ENCODE assay signal across 24 mouse cellular contexts in the genomic region with DNA sequence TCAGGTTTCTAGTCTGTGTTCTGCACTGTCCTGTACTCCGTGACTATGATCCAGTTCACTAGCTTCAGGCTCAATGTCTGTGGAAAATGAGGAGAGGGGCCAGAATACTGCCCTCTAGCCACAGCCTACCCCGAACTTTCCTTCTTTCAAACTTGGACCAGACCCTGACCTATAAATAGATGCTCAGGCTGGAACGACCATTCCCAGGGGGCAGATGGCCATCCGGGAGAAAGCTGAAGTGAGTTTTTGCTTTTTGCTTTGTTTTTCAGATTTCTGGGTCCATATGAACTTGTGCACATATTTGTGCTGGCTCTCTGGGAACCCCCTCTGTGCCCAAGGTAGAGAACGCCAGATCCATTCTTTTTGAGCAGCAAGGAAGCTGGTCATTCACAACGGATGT. TPM values are rescaled to one million over a fixed set of nuclear protein-coding genes. Genes with fewer than 3 reads are reported as not detected.
A peak's percentile ranks its signal among the peaks of the same experiment; 100 is the strongest.
DNase-seq lines count a peak whose midpoint lies in the region; ATAC-seq and TF ChIP-seq lines count a peak whose summit lies in the region.
"Had no signal": no experiment of that assay in that cellular context is flagged by ENCODE, and none has a peak within 500 bp of the region (broad histone marks: within the 10 kb centered on the region; RNA-seq: fewer than 3 reads in every experiment).

No protein-coding gene starts in this region.

- no peak for ATAC-seq in hindbrain, embryonic 13.5 days (ENCODE audit: low FRiP score)
- ATAC-seq in lung, postnatal 0 days, result no peak
- ATAC-seq: forebrain, postnatal 0 days; midbrain, embryonic 13.5 days had no signal

- peak overlapping the region; percentile 40; the same call in 1 of the 2 replicates for H3K27ac ChIP-seq in heart, adult 2 months
- H3K27ac ChIP-seq in hindbrain, embryonic 10.5 days, result 0 out of 2 replicates have a peak overlapping the region, but pooled peaks have one; percentile 80
- no peak overlapping the region for H3K27ac ChIP-seq in hindbrain, embryonic 13.5 days
- H3K27ac ChIP-seq in lung, postnatal 0 days (ENCODE audit: low read length), result no peak overlapping the region
- H3K27ac ChIP-seq: embryonic facial prominence, embryonic 13.5 days; forebrain, embryonic 12.5 days; hindbrain, embryonic 14.5 days; limb, embryonic 13.5 days; lung, embryonic 15.5 days; midbrain, embryonic 13.5 days had no signal

- no peak for TF ChIP-seq POLR2A in heart, adult 2 months (IDR thresholded peaks at IDR 0.05; ENCODE audit: insufficient read depth, low read depth, low read length)

- H3K9me3 ChIP-seq in hindbrain, embryonic 10.5 days, result no peaks in the 10 kb centered on the region
- no peaks in the 10 kb centered on the region for H3K9me3 ChIP-seq in hindbrain, embryonic 13.5 days
- H3K9me3 ChIP-seq in lung, postnatal 0 days (ENCODE audit: low read length), result no peaks in the 10 kb centered on the region
- H3K9me3 ChIP-seq: embryonic facial prominence, embryonic 13.5 days; forebrain, embryonic 12.5 days; limb, embryonic 13.5 days; lung, embryonic 15.5 days; megakaryocyte, embryonic 14.5 days; midbrain, embryonic 13.5 days had no signal

- no peak overlapping the region for H3K9ac ChIP-seq in heart, adult 2 months (ENCODE audit: low read depth, low read length)
- H3K9ac ChIP-seq in hindbrain, embryonic 13.5 days, result no peak overlapping the region
- no peak overlapping the region for H3K9ac ChIP-seq in lung, postnatal 0 days (replicated peaks; ENCODE audit: low read depth)
- H3K9ac ChIP-seq: embryonic facial prominence, embryonic 13.5 days; forebrain, embryonic 12.5 days; forebrain, postnatal 0 days; hindbrain, embryonic 14.5 days; limb, embryonic 13.5 days; lung, embryonic 15.5 days; midbrain, embryonic 13.5 days had no signal

- no peak overlapping the region for H3K4me3 ChIP-seq in heart, adult 2 months
- no peak overlapping the region for H3K4me3 ChIP-seq in hindbrain, embryonic 10.5 days
- no peak overlapping the region for H3K4me3 ChIP-seq in hindbrain, embryonic 13.5 days
- H3K4me3 ChIP-seq in lung, postnatal 0 days (ENCODE audit: low read depth, low read length), result no peak overlapping the region
- H3K4me3 ChIP-seq: embryonic facial prominence, embryonic 13.5 days; forebrain, embryonic 12.5 days; limb, embryonic 13.5 days; lung, embryonic 15.5 days; megakaryocyte, embryonic 14.5 days; midbrain, embryonic 13.5 days had no signal

- peak in 1 of 2 experiments; percentile 29 for DNase-seq in heart, adult 2 months
- no peak for DNase-seq in heart, postnatal 14 days
- no peak for DNase-seq in hindbrain, embryonic 10.5 days (ENCODE audit: low spot score)
- no peak for DNase-seq in lung, postnatal 0 days (ENCODE audit: low spot score)
- no peak for DNase-seq in lung, postnatal 25 days (ENCODE audit: low spot score)
- DNase-seq in cerebellum, postnatal 10 days, result no peak
- DNase-seq: adrenal gland, adult 2 months; B cell, adult 2 months; cerebellum, adult 11 months; cerebellum, adult 9-10 months; forebrain, postnatal 0 days; gastrocnemius, postnatal 14 days; lung, postnatal 4 days; thymus, adult 2 months; thymus, postnatal 36 days had no signal

- TF ChIP-seq EP300 in heart, adult 2 months (IDR thresholded peaks at IDR 0.05; ENCODE audit: insufficient read depth, low read depth, low read length), result no peak
- no peak for TF ChIP-seq EP300 in lung, postnatal 0 days (IDR thresholded peaks at IDR 0.05)

- H3K36me3 ChIP-seq in heart, adult 2 months (ENCODE audit: control insufficient read depth, insufficient read depth, low read length), result no peaks in the 10 kb centered on the region
- peaks cover 26% of the 10 kb centered on the region for H3K36me3 ChIP-seq in hindbrain, embryonic 10.5 days
- no peaks in the 10 kb centered on the region for H3K36me3 ChIP-seq in hindbrain, embryonic 13.5 days
- H3K36me3 ChIP-seq in lung, postnatal 0 days (ENCODE audit: insufficient read depth, low read length), result no peaks in the 10 kb centered on the region
- H3K36me3 ChIP-seq: embryonic facial prominence, embryonic 13.5 days; limb, embryonic 13.5 days; midbrain, embryonic 13.5 days had no signal

- no peak overlapping the region for H3K4me2 ChIP-seq in hindbrain, embryonic 13.5 days
- H3K4me2 ChIP-seq in lung, postnatal 0 days (replicated peaks; ENCODE audit: low read depth, low read length), result no peak overlapping the region
- H3K4me2 ChIP-seq: embryonic facial prominence, embryonic 13.5 days; forebrain, embryonic 12.5 days; hindbrain, embryonic 14.5 days; limb, embryonic 13.5 days; liver, embryonic 11.5 days; lung, embryonic 15.5 days; midbrain, embryonic 13.5 days had no signal

- TF ChIP-seq CTCF in heart, adult 2 months (IDR thresholded peaks at IDR 0.05), result peak; percentile 15; the same call in 1 of the 2 replicates
- TF ChIP-seq CTCF in lung, postnatal 0 days (IDR thresholded peaks at IDR 0.05), result peak; percentile 8; the same call in 1 of the 2 replicates

- 47% methylated on average over 6 of the region's 6 CpGs for WGBS in heart, adult 2 months
- WGBS in hindbrain, embryonic 10.5 days, result 82% methylated on average over 6 of the region's 6 CpGs
- WGBS in hindbrain, embryonic 13.5 days, result 83% methylated on average over 6 of the region's 6 CpGs
- 72% methylated on average over 6 of the region's 6 CpGs for WGBS in lung, postnatal 0 days

- H3K4me1 ChIP-seq in heart, adult 2 months (ENCODE audit: control insufficient read depth, insufficient read depth, low read length), result no peaks in the 10 kb centered on the region
- H3K4me1 ChIP-seq in hindbrain, embryonic 10.5 days (replicated peaks), result peaks cover 28% of the 10 kb centered on the region
- peaks cover 13% of the 10 kb centered on the region for H3K4me1 ChIP-seq in hindbrain, embryonic 13.5 days (replicated peaks)
- no peaks in the 10 kb centered on the region for H3K4me1 ChIP-seq in lung, postnatal 0 days (ENCODE audit: insufficient read depth, low read depth, low read length)
- H3K4me1 ChIP-seq: megakaryocyte, embryonic 14.5 days had no signal

- intact Hi-C loops in heart, adult 2 months (cut with DNase I), result no loop called here
- intact Hi-C loops in heart, postnatal 14 days (cut with DNase I), result no loop called here

- H3K27me3 ChIP-seq in heart, adult 2 months (ENCODE audit: control insufficient read depth, insufficient read depth, low read length), result no peaks in the 10 kb centered on the region
- H3K27me3 ChIP-seq in hindbrain, embryonic 10.5 days (ENCODE audit: insufficient read depth, poor library complexity, severe bottlenecking), result peaks cover 72% of the 10 kb centered on the region
- H3K27me3 ChIP-seq in hindbrain, embryonic 13.5 days, result peaks cover 49% of the 10 kb centered on the region
- no peaks in the 10 kb centered on the region for H3K27me3 ChIP-seq in lung, postnatal 0 days (replicated peaks; ENCODE audit: insufficient read depth, low read length)
- H3K27me3 ChIP-seq: embryonic facial prominence, embryonic 13.5 days; limb, embryonic 13.5 days; lung, embryonic 15.5 days had no signal

- no peaks in the 10 kb centered on the region for H3K79me2 ChIP-seq in heart, adult 2 months (replicated peaks; ENCODE audit: control insufficient read depth, insufficient read depth, low read length)

RNA-seq across cellular contexts. Expression of a gene that starts 52.6 kb away (rescaled TPM):
- total RNA-seq in heart, adult 2 months (2021), result 1 to 10 TPM; 8.2 to 8.6 TPM
- polyA plus RNA-seq in heart, adult 2 months (2012; rRNA removed), result 13.4 and 15.6 TPM in 2 replicates
- 1 to 10 TPM; 7.0 to 7.2 TPM for total RNA-seq in heart, postnatal 14 days (2021)
- 10.1 TPM in 2 replicates for polyA plus RNA-seq in hindbrain, embryonic 10.5 days (2016; fragmentation: Nextera tagmentation; extraction: Ambion mirVana)
- polyA plus RNA-seq in hindbrain, embryonic 13.5 days (2015; fragmentation: Nextera tagmentation; extraction: Ambion mirVana), result 5.1 and 5.4 TPM in 2 replicates
- 7.4 and 8.1 TPM in 2 replicates for polyA plus RNA-seq in lung, postnatal 0 days (2015; fragmentation: Nextera tagmentation; extraction: Ambion mirVana)

Comparison
In these comparisons a context has a peak if more than half of its experiments do, and no peak if none do; other contexts are left out.
1. H3K27ac ChIP-seq: peak in heart, adult 2 months (single experiment) and hindbrain, embryonic 10.5 days (single experiment); none in hindbrain, embryonic 13.5 days (single experiment) and lung, postnatal 0 days (single experiment).